Mouse (Mus musculus): ENCODE results near the gene Tmem59l. TPM values are rescaled to one million over a fixed set of nuclear protein-coding genes. Genes with fewer than 3 reads are reported as not detected.
"Not testable (repeated sequence)": the region's sequence is repeated elsewhere in the genome, so short reads cannot be mapped to it uniquely, and the experiment has no call there.

The Tmem59l gene
- total RNA-seq (2021), result not detected
- long read RNA-seq, experiment 1, result 0 reads
- long read RNA-seq, experiment 2, result 0 reads

- no peak for DNase-seq
Observed at GRCm38 (mm10) chr8:70486941-70487520, at the start of gene Tmem59l. Tmem59l (minus strand) TSS chr8:70487358.

DNA sequence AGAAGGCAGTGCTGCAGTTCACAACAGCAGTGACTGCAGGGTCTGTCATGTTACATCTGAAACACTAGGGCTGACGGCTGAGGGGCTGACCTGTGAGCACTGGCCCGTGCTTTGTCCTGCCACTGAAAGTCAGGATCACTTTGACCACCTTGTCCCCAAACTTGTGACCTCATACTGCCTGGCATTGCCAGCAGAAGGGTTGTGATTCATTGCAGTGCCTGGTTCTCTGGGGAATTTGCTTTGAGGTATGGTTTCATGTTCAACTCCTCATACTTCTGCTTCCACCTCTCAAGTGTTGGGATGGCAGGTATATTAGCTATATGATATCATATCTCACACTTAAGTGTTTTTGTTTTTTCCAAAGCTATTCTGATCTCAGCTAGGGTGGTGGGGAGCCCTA is 48.5 kb upstream of the Tmem59l start:
- no peak for DNase-seq

- DNase-seq, result no peak
Observed at GRCm38 (mm10) chr8:70535221-70535620, 48.1 kb upstream of the Tmem59l start.

- DNase-seq, result no peak
Observed at GRCm38 (mm10) chr8:70534281-70534680, 47.1 kb upstream of the Tmem59l start.

GRCm38 (mm10) chr8:70530314-70530713 is 43.2 kb upstream of the Tmem59l start:
- DNase-seq, result no peak

GRCm38 (mm10) chr8:70529741-70530161 is 42.6 kb upstream of the Tmem59l start:
- no peak for DNase-seq

GRCm38 (mm10) chr8:70529299-70529698 is 42.1 kb upstream of the Tmem59l start:
- no peak for DNase-seq

DNA sequence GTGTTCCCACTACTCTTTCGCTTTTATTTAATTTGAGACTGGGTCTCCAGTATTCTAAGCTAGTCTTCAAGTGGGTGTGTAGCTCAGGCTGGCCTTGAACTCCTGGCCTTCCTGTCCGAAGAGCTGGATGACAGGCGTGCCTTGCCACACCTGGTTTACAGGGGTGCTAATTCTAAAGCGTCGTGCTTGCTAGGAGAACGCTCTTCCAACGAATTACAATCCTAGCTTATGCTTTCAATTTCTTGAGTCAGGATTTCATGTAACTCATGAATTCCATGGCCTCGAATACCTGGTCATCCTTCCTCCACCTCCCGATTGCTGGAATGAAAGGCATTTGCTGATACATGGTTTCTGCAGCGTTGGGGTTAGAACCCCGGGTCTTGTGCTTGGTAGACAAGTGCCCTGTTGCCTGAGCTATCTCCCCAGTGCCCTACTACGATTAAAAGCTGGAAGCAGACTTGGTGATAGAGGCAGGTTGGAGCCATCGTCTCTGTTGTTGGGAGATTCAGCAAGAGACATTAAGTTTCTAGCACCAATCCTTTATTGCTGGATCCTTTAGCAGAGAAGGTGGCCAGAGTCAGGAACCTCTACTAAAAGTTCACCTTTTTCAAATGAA is 41.1 kb upstream of the Tmem59l start:
- no peak for DNase-seq

- peak; percentile 97 for DNase-seq
Observed at GRCm38 (mm10) chr8:70527512-70528181, 40.5 kb upstream of the Tmem59l start, which contains the start of the genes Fkbp8 and Kxd1. Fkbp8 (plus strand) TSS chr8:70527724. Kxd1 (minus strand) TSS chr8:70527956.

GRCm38 (mm10) chr8:70527111-70527511 is 40.0 kb upstream of the Tmem59l start:
- DNase-seq, result no peak

DNA sequence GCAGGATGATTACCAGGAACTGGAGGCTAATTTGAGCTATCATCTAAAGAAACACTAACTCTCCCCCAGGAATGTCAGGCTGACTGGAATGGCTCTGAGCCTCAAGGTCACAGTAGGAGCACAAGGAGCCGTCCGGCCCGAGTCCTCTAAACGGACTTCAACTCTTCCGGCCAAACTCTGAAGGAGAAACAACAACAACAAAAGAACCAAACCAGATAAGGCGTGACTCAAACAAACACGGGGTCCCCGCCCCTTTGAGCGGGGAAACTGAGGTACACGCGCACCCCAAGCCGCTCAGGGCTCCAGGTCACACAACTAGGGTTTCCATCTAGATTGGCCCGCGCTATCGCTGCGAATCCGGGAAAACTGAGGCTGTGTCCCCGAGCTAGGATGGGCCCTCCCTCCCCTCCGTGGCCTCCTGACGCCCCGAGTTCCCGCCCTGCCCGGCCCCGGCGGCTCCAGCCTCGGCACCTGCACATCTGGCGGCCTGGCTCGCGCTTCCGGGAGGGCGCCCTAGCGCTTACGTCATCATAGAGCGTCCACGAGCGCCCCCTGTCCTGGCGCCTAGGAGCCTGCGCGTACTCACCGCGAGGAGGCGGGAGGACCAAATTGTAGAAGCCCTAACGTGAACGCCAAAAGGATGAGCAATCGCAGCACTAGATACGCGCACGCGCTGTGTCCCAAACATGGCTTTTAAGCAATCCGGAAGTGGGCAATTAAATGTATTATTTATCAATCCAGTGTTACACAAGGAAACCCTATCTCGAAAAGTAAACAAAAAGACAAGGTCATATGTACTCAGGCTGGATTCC is 35.6 kb upstream of the Tmem59l start:
- DNase-seq, result peak; percentile 95

DNA sequence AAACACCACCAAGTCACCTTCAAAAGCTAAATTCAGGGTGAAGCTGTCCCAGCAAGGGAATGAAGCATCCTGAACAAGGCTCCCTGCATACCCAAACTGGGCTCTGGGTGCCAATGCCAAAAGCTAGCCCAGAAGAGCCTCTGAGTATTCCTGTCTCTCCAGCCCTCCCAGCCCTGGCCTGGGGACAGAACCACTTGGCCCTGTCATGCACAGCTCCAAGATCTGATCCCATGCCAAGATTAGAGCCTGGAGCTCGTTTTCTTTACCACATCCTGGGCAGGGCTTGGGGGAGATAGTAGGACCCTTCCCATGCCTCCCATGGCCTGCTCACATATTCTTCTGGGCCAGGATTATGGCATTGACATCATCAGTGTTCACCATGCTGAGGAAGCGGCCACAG is 32.4 kb upstream of the Tmem59l start:
- DNase-seq, result no peak

DNA sequence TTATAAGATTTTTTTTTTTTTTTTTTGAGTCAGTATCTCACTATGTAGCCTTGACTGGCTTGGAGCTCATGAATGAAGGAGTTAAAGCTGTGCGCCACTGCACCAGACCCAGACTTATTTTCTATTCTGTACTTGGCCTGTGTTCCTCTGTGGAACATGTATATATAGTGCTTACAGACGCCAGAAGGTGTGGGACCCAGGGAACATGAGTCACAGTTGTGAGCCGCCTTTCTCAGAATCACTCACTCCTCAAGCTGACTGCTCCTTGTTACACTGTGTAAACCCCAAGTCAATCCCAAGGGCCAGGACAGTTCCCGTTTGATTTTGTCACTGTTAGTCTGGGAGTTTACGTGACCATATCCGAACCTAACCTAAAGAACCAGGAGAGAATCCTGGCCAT is 31.9 kb upstream of the Tmem59l start:
- DNase-seq, result no peak

DNA sequence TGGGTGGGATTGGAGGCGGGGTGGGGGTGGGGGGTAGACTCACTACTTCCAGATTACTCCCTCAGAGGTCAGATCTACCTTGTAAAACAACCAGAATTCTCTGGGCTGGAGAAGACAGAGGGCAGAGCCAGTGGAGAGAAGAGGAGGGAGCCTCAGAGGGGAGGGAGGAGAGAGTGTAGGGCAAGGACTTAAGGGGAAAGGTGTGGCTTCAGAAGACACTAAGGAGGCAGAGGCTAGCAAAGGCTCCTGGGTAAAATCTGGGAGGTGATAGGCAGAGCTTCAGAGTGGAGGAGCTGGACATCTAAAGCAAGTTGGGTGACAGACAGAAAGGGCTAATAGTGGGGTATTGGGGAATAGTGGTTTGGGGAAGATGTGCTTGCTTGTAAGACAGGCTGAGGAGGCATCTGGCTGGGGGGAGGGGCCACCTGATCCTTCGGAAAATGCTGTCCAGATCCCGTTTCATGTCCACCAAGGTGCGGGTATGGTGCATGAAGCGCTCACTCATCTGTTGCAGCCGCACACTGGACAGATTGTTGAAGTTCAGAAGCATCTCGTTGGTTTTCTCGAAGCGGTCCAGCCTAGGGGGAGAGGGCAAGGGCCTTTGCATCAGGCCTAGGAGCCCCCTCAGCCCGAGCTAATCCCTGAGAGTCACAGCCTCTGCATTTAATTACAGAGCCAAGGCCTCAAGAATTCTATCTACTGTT is 30.9 kb upstream of the Tmem59l start:
- DNase-seq, result no peak

DNA sequence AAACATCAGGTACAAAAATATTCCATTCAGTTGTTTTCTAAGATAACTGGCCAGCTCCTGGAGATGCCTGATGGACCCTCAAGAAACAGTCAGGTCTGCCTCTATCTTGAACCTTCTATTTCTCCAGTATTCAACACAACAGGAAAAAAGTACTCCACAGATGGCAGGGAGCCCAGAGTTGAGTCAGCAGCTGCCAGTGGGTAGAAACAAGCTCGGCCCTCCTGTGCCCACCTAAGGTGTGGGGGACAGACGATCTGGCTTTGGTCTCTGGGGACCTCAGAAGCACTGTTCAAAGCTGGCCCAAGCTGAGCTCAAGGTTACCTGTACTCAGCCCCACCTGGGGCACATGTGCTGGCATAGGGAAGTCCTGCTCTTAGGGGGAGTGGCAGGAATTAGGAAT is 26.3 kb upstream of the Tmem59l start:
- DNase-seq, result no peak

GRCm38 (mm10) chr8:70512253-70512903 is 25.2 kb upstream of the Tmem59l start:
- DNase-seq, result no peak

DNA sequence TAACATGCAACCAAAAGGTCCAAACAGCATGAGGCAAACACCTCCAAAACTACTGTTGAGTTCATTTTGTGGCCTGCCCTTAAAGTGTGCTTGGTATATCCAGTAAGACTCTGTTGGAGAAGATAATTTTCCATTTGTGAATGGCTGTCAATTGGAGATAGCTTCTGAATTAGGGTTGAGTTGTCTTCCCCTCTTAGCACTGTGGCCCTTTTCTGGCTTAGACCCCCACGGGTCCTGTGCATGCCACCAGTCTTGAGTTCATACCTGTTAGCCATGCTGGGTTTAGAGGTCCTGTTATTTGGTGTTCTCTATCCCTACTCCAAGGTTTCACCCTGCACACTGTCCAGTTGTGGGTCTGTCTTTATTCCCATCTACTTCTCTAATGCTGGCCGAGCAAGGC is 24.6 kb upstream of the Tmem59l start:
- DNase-seq, result no peak

- not testable (repeated sequence) for DNase-seq
Observed at GRCm38 (mm10) chr8:70511174-70511573, 24.0 kb upstream of the Tmem59l start.

DNA sequence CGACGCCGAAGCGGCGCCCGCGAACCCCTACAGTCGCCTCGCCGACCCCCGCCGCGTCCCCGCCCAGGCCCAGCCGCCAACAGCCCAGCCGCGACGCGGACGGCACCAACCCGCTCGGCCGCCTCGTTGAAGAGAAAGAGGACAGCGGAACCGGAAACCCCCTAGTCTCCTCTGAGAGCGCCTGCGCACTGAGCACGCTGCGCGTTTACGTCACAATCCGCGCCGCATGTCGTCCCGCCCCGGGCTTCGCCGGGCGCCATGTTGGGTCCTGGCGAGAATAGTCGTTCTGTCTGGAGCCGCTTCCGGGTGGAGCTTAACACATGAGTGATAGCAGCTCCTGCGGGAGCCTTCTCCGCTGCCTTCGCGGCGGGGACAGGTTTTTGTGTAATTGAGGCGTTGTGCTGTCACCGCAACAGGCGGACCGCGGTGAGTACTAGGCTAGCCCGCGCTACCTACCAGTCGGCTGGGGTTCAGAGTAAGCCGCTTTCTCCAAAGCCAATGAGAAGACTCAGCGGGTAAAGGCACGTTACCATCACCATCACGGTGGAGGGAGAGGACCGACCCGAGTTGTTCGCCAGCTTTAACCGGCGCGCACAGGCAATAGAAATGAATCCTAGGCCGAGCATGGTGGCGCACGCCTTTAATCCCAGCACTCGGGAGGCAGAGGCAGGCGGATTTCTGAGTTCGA is 23.2 kb upstream of the Tmem59l start, which contains the start of gene Uba52:
TSS of gene Uba52 (minus strand) at position 574 of the 688 bp plus-strand sequence.
- peak; percentile 95 for DNase-seq

DNA sequence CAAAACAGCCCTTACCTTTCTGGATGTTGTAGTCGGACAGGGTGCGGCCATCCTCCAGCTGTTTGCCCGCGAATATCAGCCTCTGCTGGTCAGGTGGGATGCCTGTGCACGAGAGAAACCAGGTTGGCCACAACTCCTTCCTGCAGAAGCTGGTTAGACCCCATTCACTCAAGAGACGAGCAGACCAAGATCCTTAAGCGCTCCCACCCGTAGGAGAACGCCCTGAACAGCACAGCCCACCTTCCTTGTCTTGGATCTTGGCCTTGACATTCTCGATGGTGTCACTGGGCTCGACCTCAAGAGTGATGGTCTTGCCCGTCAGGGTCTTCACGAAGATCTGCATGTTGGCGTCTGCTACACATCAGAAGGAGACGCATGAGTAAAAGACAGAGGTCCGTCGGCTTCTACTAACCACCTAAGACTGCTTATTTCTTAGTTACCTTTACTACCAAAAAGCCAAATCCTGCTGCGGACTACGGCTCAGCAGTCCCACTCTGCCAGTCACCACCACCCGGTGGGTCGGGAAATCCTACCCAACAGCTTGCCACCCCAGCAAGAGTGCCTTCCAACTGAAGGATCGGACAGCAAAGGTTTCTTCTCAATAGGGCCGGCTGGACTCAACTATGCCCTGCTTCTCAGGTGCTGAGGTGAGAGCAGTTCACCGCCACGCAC is 22.3 kb upstream of the Tmem59l start:
- DNase-seq, result no peak

Measured in gastrocnemius, postnatal 25 days (tissue).